Mouse (Mus musculus): Measurements from ENCODE around the gene Hmga2. TPM values are rescaled to one million over a fixed set of nuclear protein-coding genes. Genes with fewer than 3 reads are reported as not detected.

Hmga2 gene
- total RNA-seq (2023) = under 1 TPM; 0.21 to 0.23 TPM

GRCm38 (mm10) chr10:120475601-120476515, at the start of gene Hmga2:
Gene Hmga2, minus strand, starts transcription at chr10:120476469.

Other genes starting within 250 kb of the Hmga2 start
- 10 to 100 TPM; 30.1 to 36.4 TPM for gene Llph, start 249.4 kb downstream of the Hmga2 start, total RNA-seq (2023)